Mouse (Mus musculus): ENCODE measurements around the gene B9d2.

The B9d2 gene

GRCm38 (mm10) chr7:25734991-25735390 lies 54.4 kb downstream of the B9d2 start:
- DNase-seq, result no peak

Measured in cerebellum, adult 11 months (tissue).